Mouse (Mus musculus) thymus, adult 2 months (tissue): ENCODE data around the gene Rbp4.

Source experiments
- CTCF ChIP-seq: fragments of 200-500 bp; IDR thresholded peaks from 2 replicates; pipeline ENCODE4 v1.5.1; 2012; ENCODE audit warnings: mild to moderate bottlenecking, control low read depth, low read length, moderate library complexity, borderline replicate concordance; ENCODE audit not compliant: control insufficient read depth, poor library complexity, insufficient read depth; ENCODE audit errors: extremely low read depth
- POLR2A ChIP-seq: fragments of 200-500 bp; IDR thresholded peaks from 2 replicates; pipeline ENCODE4 v1.6.1; 2012; ENCODE audit warnings: mild to moderate bottlenecking, low read length, control low read depth, moderate library complexity; ENCODE audit not compliant: control insufficient read depth, poor library complexity, insufficient read depth; ENCODE audit errors: extremely low read depth

- TF ChIP-seq POLR2A = no peak
- TF ChIP-seq CTCF = no peak
Measured at GRCm38 (mm10) chr19:38096231-38096630, 28.9 kb downstream of the Rbp4 start.
